Mouse (Mus musculus): ENCODE results near the gene Lsm10.

- TF ChIP-seq CTCF (IDR thresholded peaks at IDR 0.05; ENCODE audit: borderline replicate concordance, insufficient read depth, low read depth, low read length), result no peak
- TF ChIP-seq POLR2A (IDR thresholded peaks at IDR 0.05; ENCODE audit: borderline replicate concordance, insufficient read depth, low read length), result no peak
These were observed 5.8 kb downstream of the Lsm10 start for GRCm38 (mm10) chr4:126102061-126102841.
